Mouse (Mus musculus) cerebellum, adult 18-20 months (tissue): Measurements from ENCODE around the gene Sh2b2.

Source experiments
- DNase-seq, 2 experiments: peaks; one replicate each; pipeline ENCODE4 v3.0.0; 2021

Gene Sh2b2

GRCm38 (mm10) chr5:136246452-136246838 lies at the start of gene Sh2b2:
TSS of gene Sh2b2 (minus strand) at chr5:136246556.
- DNase-seq = no peak

GRCm38 (mm10) chr5:136292971-136293418 lies 46.6 kb upstream of the Sh2b2 start:
- DNase-seq = peak in 1 of 2 experiments; percentile 20

DNA sequence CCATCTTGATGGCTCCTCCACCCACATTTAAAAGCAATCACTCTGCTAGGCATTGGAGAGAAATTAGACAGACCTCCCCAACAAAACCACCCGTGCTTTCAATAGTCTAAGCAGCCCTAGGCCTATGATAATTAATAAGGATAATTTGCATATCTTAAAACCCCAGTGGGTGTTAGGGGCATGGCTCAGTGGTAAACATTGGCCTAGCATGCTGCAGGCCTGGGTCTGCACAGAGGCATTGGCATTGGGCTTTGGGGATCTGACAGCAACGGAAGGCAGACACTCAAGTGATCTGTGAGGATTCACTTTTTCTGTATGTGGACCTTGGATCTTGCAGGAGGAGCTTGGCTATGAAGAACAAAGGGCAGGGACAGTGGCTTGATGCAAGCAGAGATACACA lies 46.0 kb upstream of the Sh2b2 start:
- DNase-seq = no peak

- DNase-seq = peak in 1 of 2 experiments; percentile 48
Measured at GRCm38 (mm10) chr5:136291562-136291961, 45.2 kb upstream of the Sh2b2 start.

DNA sequence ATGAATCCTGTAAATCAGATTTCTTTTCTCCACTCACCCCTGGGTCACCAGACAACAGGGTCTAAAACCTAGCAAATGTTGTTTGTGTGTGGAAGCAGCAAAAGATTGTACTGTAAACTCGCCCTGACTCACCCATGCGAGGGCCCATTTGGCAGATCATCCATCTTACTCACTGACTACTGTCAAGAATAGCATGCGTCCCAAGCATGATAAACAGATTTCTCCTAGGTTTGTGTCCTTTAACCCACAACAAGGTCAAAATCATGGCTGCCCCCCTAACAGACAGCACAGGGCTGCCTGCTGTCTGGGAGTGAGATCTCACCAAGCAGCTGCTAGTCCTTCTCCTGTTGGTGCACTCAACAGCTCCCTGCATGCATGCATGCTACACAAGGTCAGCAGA lies 43.4 kb upstream of the Sh2b2 start:
- no peak for DNase-seq

GRCm38 (mm10) chr5:136288351-136289081 lies 42.2 kb upstream of the Sh2b2 start:
- DNase-seq = peak; percentile 35 to 40

- DNase-seq = no peak
Measured at GRCm38 (mm10) chr5:136286566-136286965, 40.2 kb upstream of the Sh2b2 start.

DNA sequence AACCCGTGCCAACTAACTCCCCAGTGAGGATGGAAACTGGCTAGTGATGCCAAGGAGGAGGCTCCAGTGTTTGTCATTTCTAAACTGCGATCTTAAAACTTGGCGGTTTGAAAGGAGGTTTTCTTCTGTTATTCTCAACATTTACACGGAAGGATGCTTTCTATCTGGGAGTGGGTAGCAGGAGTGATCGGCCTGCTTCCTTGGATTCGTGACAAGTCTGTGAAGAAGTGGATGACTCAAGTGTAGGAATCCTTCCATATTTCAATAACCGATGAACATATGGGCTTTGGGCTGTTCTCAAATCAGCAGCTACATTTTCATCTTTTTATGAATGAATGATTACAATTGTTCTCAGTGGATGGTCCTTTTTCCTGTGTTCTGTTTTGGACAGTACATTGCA lies 38.8 kb upstream of the Sh2b2 start:
- DNase-seq = no peak

- peak; percentile 44 to 52 for DNase-seq
Measured at GRCm38 (mm10) chr5:136281351-136281750, 35.0 kb upstream of the Sh2b2 start.

DNA sequence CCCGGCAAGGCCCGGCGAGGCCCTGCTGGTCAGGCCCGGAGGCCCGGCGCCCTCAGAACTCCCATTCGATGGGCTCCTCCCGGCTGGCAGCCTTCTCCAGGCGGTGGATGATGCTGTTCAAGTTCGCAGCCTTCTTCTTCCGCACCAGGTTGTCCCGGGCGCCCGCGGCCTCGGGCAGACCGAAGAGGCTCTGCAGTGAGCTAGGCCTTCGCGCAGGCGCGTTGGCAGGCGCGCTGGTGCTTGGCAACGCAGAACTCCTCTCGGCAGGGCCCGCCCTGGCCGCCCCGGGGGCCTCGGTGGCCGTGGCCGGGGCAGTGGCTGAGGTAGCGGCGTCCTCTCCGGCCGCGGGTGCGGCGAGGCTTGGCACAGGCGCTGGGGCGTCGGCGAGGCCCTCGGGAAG lies 28.4 kb upstream of the Sh2b2 start:
- DNase-seq = no peak

- DNase-seq = no peak
Measured at GRCm38 (mm10) chr5:136269937-136270336, 23.6 kb upstream of the Sh2b2 start.

- DNase-seq = no peak
Measured at GRCm38 (mm10) chr5:136266077-136266476, 19.7 kb upstream of the Sh2b2 start.

GRCm38 (mm10) chr5:136263342-136263741 lies 17.0 kb upstream of the Sh2b2 start:
- DNase-seq = no peak

GRCm38 (mm10) chr5:136258919-136259318 lies 12.6 kb upstream of the Sh2b2 start:
- peak; percentile 56 to 75 for DNase-seq

- DNase-seq = peak; percentile 73 to 81
Measured at GRCm38 (mm10) chr5:136252899-136253298, 6.5 kb upstream of the Sh2b2 start.

- DNase-seq = peak in 1 of 2 experiments; percentile 33
Measured at GRCm38 (mm10) chr5:136251004-136251403, 4.6 kb upstream of the Sh2b2 start.

GRCm38 (mm10) chr5:136248441-136248840 lies 2.1 kb upstream of the Sh2b2 start:
- no peak for DNase-seq

DNA sequence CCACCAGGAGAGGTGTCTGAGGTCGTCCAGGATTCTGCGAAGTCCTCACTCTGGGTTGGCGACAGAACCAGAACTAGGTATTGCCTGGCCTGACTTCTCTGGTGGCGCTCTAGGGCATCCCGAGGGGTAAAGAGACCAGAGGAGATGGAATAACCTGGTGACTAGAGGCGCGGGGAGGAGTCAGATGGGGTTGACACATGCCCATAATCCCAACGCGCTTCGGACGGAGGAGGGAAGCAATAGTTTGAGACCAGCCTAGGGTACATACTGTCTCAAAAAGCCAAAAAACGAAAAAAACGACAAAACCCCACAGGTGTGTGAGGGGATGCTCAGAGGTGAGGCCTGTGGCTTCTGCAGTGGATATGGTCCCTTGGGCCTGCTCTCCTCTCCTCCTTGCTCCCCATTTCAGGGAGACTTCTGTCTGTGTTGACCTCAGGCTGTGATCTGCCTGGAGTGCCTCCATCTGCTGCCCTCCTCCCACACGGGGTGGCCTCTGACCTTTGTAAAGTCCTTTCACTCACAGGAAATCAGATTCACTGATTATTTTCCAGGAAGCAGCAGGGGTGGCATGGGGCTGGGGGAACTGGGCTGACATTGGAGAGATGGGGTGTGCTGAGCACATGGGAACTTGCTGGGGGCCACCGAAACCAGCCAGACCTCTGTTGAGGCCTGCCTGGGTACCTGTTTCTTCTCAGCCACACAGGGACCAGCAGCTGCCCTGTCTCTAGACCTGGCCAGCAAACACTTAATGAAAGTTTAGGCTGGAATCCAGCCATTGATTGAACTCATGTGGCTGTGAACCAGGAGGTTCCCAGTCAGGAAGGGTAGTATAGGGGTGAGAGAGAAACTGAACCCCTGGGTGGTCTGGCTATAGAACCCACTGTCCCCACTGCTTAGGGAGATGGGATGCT lies 560 bp downstream of the Sh2b2 start:
- DNase-seq = no peak

GRCm38 (mm10) chr5:136244762-136245540 lies 1.4 kb downstream of the Sh2b2 start:
- peak; percentile 36 to 64 for DNase-seq

DNA sequence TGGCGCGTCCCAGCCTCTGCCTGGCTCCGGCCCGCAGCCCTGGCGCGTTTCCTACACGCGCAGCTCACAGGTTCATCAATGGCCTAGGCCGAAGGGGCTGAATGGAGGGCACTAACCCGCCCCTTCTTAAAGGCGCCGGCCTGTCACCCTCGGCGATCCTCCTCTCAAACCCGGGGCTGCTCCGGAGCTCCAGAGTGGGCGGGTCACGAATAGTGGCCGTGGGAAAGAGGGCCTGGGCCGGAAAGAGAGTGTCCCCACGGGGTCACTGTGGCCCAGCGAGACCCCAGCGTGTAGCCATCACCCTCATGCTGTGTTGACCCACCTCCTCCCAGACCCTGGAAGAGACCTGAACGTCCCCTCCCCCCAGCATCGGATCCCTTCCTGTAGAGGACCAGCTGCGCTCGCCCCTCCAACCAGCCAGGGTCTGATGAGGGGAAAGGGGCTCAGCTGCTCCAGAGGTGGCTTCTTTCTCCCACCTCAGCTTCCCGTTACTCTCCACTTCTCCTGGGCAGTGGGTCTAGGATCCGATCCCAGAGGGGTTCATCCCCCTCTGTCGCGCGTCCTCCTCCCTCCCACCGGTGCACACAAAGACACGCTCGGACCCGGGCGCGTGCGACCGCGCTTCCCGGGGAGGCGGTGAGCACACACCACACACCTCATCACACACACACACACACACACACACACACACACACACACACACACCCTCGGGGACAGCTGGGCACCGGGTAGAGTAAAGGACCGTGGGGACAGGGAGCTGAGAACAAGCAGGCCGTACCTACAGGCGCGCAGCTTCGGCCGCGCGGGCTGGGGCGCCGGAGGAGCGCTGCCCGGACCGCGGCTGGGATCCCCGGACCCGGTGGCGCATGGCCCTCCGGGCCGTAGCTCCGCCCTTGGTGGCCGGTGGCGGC lies 2.2 kb downstream of the Sh2b2 start:
- DNase-seq = peak in 1 of 2 experiments; percentile 17

- no peak for DNase-seq
Measured at GRCm38 (mm10) chr5:136241161-136241560, 5.2 kb downstream of the Sh2b2 start.

- DNase-seq = no peak
Measured at GRCm38 (mm10) chr5:136240381-136240780, 6.0 kb downstream of the Sh2b2 start.
